Mouse (Mus musculus) kidney, adult 2 months (tissue): ENCODE measurements around the gene Cacna1g.

Experiments
- CTCF ChIP-seq: fragments of 200-500 bp; conservative IDR thresholded peaks from 2 replicates; pipeline ENCODE4 v1.5.1; 2011; ENCODE audit warnings: low read depth, mild to moderate bottlenecking, control low read depth, low read length, moderate library complexity, mixed read lengths; ENCODE audit not compliant: insufficient read depth, insufficient read length
- POLR2A ChIP-seq: fragments of 200-500 bp; IDR thresholded peaks from one replicate; pipeline ENCODE4 v1.6.1; 2011; ENCODE audit warnings: low read depth, low read length, control low read depth

GRCm38 (mm10) chr11:94485223-94485622 is 11.2 kb upstream of the Cacna1g start:
- no peak for TF ChIP-seq CTCF
- no peak for TF ChIP-seq POLR2A
